Mouse (Mus musculus) gastrocnemius, postnatal 10 days (tissue): ENCODE measurements around the gene Slc22a5. TPM values are rescaled to one million over a fixed set of nuclear protein-coding genes. Genes with fewer than 3 reads are reported as not detected.
"Not testable (repeated sequence)": the region's sequence is repeated elsewhere in the genome, so short reads cannot be mapped to it uniquely, and the experiment has no call there.

Experiments used
- DNase-seq: peaks from one replicate; pipeline ENCODE4 v3.0.0; 2021; ENCODE audit warnings: mixed read lengths
- total RNA-seq, 2 experiments: library from RNA; stranded (reverse); gene quantifications; 2 replicates each; pipeline ENCODE4 v1.2.3; 2021

The Slc22a5 gene
- total RNA-seq, 2 experiments from 2014 or later = 7.4 to 10.7 TPM

DNA sequence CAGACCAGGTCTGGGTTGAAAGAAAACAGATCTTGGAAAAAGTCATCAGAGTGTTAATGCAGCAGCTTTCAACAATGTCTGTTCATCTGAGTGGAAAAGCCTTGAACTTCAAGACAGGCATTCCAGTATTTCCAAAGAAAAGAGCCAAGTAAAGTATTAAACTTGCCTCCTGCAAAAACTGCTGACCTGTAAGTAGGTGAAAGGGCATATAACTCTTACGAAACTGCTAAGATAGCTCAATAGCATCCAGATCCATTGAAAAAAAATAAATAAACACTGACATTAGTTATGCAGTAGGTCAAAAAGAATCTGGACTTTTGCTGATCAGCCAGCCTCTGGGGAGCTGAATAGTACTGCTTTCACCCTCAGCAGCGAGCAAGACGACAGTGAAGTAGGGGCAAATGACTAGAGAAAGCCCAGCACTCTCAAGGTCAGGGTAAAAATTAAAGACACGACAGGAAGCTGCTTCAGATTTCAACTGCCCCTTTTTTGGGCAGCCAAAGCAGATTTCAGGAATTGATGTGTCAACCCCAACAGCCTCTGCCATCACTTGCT, 2.3 kb downstream of the Slc22a5 start:
- no peak for DNase-seq

DNA sequence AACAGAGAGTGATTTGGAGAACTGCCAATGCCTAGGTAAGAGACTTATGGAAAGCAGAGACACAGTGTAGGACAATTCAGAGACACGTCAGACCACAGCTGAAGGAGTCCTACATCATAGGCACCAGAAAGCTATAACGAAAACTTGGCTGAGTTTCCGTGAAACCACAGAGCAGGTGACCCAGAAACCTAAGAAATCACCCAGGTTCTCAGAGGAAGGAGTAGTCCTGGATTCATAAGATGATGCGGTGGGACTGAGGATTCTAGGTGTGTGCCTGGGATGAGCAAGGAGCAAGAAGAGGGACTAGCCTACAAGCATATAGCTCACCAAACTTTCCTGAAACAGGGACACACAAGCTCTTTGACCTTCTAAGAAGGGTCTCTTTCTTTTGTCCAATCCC, 3.2 kb downstream of the Slc22a5 start:
- no peak for DNase-seq

DNA sequence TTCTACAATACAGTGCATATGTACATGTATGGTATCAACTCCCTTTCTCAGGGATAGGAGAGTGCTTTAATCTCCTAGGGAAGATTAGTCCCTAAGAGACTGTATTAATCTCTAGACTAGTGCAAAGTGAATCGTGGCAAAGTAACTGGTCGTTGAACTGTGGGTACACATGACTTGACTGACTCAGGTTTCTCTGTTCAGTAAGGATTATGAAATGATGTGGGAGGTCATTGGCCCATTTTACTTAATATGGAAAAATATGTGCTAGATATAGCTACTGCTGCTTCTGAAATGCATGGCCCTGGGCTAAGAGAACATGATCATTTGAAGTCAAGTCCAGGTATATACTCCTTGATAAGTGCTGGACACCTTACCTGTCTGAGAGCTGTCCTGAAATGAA, 8.2 kb downstream of the Slc22a5 start:
- DNase-seq = no peak

DNA sequence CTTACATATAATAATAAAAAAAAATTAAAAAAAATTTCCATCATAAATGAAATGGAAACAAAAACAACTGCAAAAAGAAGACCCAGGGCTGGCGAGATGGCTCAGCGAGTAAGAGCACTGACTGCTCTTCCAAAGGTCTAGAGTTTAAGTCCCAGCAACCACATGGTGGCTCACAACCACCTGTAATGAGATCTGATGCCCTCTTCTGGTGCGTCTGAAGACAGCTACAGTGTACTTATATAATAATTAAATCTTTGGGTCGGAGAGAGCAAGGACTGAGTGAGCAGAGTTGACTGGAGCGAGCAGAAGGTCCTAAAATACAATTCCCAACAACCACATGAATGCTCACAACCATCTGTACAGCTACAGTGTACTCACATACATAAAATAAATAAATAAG, 13.4 kb downstream of the Slc22a5 start:
- DNase-seq = not testable (repeated sequence)

GRCm38 (mm10) chr11:53876488-53876887, 15.0 kb downstream of the Slc22a5 start:
- DNase-seq = no peak

- no peak for DNase-seq
Observed at GRCm38 (mm10) chr11:53874706-53875105, 16.8 kb downstream of the Slc22a5 start.

- DNase-seq = not testable (repeated sequence)
Observed at GRCm38 (mm10) chr11:53873909-53874704, 17.4 kb downstream of the Slc22a5 start.

DNA sequence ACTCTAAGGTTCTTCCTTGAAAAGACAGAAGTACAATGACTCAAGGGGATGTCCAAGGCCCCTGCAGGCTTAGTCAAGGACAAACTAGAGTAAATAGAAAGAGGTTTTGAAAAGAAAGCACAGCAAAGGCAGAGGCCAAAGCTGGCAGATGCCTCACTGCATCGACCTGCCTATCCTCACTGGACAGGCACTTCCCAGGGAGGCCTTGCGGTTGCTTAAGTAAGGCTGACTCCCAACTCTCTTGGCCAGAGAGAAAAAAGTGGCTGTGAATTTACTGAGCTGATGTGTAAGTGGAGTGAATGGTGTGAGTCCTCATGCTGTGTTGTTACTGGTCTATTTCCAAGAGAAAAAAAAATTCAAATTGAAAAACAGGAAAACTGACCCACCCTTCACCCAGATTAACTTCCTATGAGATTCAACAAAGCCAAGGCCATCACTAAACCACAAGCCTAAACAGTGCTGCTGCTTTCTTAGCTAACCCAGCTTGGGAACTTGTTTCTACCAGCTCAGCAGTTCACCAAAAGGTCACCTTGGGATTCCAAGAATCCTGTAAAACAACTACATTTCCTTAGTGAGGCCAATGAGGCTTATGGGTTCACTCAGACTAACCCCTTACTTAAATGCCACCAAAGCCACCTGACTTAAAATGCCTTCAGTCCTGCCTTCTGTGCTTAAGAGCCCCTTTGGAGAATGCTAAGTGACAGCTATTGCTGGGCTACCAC, 19.5 kb downstream of the Slc22a5 start:
- no peak for DNase-seq

GRCm38 (mm10) chr11:53869172-53869571, 22.3 kb downstream of the Slc22a5 start:
- no peak for DNase-seq

GRCm38 (mm10) chr11:53868323-53868722, 23.1 kb downstream of the Slc22a5 start:
- DNase-seq = not testable (repeated sequence)

DNA sequence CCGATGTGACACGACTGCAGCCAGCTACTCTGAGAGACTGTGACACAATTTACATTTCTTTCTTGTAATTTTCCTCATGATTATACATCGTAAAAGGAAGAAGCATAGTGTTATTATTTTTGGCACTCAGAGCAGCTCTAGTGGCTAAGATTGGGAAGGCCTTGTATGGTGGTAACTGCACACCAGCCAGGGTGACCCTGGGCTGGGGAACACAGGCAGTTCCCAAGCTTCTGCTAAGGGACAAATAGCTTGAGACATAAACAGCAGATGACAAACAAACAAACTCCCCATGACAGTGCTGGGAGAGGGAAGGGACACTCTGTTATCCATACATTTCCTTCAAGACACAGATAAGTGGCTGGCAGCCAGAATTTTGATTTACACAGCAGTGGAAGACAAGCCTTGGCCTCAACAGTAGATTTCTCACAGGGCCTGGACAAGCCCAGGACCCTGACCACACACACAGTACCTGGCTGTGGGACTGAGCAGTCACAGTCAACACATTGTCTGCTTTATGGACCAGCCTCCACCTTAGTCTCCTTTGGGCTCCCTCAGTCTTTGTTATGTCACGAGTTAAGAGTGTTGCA, 26.6 kb downstream of the Slc22a5 start:
- not testable (repeated sequence) for DNase-seq

DNA sequence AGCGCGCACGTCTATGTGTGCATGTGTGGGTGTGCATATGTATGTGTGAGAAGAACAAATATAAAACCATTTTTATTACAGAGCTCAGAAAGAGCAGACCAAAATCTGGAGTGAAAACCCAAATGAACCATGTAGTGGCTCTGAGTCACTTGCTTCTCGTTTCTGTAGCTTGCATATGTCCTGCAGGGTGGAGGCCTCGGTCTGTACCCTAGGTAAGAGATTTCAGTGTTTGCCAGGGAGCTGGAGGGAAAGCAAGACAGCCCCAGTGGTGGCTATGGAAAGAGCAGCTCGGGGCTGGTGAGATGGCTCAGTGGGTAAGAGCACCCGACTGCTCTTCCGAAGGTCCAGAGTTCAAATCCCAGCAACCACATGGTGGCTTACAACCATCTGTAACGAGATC, 30.5 kb downstream of the Slc22a5 start:
- DNase-seq = not testable (repeated sequence)

DNA sequence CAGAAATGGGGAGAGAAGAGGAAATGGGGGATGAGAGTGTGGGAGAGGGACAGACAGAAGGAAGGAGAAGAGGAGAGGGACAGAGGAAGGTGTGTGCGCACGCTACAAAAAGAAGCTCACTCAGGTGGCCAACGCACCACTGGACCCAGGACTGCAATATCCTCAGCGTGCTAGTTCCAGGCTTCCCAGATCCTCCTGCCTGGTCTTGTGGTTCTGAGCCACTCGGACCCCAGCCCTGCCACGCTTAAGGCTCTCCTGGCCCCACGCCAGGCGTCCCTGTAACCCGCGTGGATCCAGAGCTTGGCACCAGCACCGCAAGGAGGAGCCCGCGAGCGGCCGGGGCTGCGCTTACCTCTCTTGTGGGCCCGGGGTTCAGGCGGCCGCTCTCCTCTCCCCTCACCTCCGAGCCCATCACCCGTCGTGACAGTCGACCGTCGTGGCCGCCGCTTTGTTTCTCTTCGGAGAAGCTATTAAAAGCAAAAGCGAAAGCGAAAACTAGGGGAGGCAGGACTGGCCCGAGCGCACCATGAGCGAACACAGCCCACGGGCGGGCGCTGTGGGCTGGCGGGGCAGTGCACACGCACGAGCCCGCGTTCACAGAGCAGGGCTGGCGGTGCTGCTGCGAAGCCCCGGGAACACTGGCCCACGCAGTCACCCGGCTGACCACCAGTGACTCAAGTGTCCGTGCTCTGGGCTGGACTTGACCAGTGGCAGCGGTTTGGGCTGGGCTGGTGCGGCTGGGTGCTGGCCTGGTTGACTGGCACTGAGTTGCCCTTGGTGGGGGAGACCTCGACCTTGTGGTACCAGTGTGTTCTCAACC, 32.5 kb downstream of the Slc22a5 start, which contains the start of gene Gm12216:
Gene Gm12216, minus strand, starts transcription at position 496 of the 820 bp plus-strand sequence.
- DNase-seq = peak; percentile 52

- DNase-seq = no peak
Observed at GRCm38 (mm10) chr11:53858058-53858760, 33.3 kb downstream of the Slc22a5 start.

DNA sequence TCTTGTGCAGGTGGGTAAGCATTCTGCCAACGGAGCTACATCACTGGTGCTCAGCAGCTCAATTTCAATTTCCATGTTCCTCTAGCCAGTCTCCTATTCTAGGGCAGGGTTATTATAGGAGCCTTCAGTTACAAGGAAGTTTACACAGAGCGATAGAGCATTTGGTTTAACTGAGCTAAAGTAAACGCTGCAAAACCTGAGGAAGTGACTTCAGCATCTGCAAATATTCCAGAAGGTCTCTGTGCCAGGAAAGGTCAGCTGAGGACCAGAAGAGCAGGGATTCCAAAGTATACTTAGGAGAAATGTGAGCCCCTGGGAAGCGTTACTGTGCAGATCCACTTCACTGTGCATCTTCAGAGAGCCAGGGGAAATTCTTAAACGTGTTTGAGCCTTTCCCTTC, 37.8 kb downstream of the Slc22a5 start:
- DNase-seq = no peak

DNA sequence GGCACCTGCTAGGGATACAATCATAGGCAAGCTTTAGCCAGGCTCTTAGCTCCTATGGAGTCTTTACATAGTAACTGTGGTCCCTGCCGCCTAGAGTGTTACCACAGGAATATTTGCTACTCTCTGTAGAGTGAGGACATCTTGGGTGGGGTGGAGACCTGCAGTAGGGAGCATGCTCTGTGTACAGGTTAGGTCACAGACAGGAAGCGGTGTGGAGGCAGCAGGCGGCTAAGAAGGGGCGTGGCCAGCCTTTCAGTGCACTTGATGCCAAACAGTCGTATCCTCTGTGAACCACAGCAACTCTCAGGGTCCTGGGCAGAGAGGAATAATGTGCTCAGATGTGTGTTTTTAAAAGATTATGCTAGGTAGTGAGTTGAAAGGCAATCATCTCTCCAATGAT, 39.7 kb downstream of the Slc22a5 start:
- no peak for DNase-seq

DNA sequence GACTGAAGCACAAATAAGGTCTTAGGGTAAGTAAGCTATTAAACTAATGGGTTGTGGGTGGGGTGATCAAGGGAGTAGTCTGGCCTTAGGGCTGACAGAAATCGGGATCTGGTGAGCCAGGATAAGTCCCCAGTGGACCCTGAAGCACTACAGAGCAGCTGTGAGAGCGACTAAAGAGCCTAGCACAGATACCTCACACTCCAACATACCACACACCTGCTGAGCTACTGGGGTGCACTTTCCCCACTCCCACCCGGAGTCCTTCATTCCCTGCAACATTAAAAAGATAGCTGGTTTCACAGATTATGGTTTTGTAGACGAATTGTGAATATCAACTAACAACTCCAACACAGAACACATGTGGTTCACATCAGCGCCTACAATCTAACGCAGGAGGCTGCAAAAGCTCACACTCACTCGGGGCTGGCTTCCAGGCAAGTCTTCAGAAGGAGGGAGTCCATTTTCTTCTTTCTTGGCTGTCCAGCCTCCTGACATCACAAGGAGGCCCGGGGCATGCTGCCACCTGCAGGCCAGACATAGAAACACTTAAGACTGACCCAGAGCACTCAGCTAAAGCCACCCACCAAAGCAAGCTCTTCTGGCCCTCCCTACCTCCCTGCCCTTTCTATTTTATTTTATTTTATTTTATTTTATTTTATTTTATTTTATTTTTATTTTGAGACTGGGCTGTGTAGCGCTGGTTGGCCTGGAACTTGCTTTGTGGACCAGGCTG, 41.7 kb downstream of the Slc22a5 start:
- peak; percentile 86 for DNase-seq

DNA sequence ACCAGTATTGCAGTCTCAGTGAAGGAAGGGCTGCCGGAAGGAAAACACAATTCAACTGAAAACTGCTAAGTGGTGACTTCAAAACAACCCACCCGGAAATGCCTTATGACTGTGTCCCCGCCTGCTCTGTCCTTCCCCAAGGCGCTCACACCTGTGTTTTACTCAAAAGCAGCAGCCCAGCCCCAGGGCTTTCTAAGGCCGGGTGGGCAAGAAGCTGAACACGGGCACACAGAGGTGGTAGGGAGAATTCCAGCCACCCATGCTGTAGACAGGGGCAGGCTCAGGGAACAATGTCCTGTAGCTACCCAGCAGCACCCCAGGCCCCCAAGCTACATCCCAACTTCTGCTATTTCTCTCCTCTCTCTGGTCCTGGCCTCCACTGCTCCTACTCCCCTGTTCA, 45.8 kb downstream of the Slc22a5 start:
- no peak for DNase-seq

- DNase-seq = no peak
Observed at GRCm38 (mm10) chr11:53843106-53843505, 48.4 kb downstream of the Slc22a5 start.

DNA sequence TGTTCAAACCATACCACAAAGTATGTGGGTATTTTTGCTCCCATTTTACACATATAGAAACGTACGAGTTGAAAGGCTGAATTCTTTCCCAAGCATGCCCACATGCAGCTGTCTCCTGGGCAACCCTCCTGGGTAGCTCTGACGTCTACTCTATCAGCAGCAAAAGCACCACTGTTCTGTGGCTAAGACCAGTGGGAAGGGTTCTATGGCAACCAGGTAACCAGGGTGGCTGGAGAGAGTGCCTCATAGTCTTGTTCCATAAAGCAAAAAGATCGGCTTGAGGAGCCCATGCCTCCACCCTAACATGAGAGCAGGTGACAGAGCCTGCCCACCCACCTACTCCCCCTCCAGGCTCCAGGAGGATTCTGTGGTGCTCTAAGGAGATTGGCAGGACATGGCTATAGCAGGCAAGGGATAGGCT, 49.3 kb downstream of the Slc22a5 start:
- DNase-seq = no peak

GRCm38 (mm10) chr11:53841514-53841913, 49.9 kb downstream of the Slc22a5 start:
- no peak for DNase-seq
